Mouse (Mus musculus) limb, embryonic 15.5 days (tissue): ENCODE measurements at regions not wholly inside any gene's neighbourhood (a gene's known extent, or its start where the extent isn't known, plus 50 kb on each side); places are given as distances from the start of the nearest gene placed in this dataset.

Source experiments
- ATAC-seq: fragments of 200-750 bp; cut with Nextera tagmentation; 2 replicates; pipeline ENCODE4 v1.8.0; 2017; ENCODE audit warnings: low read depth, moderate TSS enrichment; ENCODE audit not compliant: insufficient number of reproducible peaks, low FRiP score, low TSS enrichment
- H3K27ac ChIP-seq: fragments of 300-500 bp; sonication (generic); 2 replicates; pipeline ENCODE4 v1.5.1; 2015; ENCODE audit warnings: moderate library complexity, mild to moderate bottlenecking, inconsistent platforms
- H3K27me3 ChIP-seq: fragments of 300-500 bp; sonication (generic); 2 replicates; pipeline ENCODE4 v1.6.1; 2015; ENCODE audit warnings: inconsistent platforms
- H3K36me3 ChIP-seq: fragments of 300-500 bp; sonication (generic); 2 replicates; pipeline ENCODE4 v1.6.1; 2015; ENCODE audit warnings: inconsistent platforms
- H3K4me1 ChIP-seq: fragments of 300-500 bp; sonication (generic); 2 replicates; pipeline ENCODE4 v1.6.1; 2015; ENCODE audit warnings: inconsistent platforms
- H3K4me2 ChIP-seq: fragments of 300-500 bp; sonication (generic); 2 replicates; pipeline ENCODE4 v1.6.1; 2015; ENCODE audit warnings: mild to moderate bottlenecking, inconsistent platforms
- H3K4me3 ChIP-seq: fragments of 300-500 bp; sonication (generic); 2 replicates; pipeline ENCODE4 v1.5.1; 2015; ENCODE audit warnings: mild to moderate bottlenecking, inconsistent platforms
- H3K9ac ChIP-seq: fragments of 300-500 bp; sonication (generic); 2 replicates; pipeline ENCODE4 v1.6.1; 2015; ENCODE audit warnings: inconsistent platforms
- H3K9me3 ChIP-seq: fragments of 300-500 bp; sonication (generic); 2 replicates; pipeline ENCODE4 v1.6.1; 2016; ENCODE audit warnings: inconsistent platforms
- WGBS: fragments of 180-500 bp; shearing (Covaris S2); methylation state at CpG from one replicate; pipeline ENCODE4 v1.1.7; 2015; 5-methylcytosine and 5-hydroxymethylcytosine counted together

- Histone ChIP-seq H3K9ac (no peak overlapping the region), H3K9me3 (no peaks in the 10 kb centered on the region), H3K4me3 (no peak overlapping the region), H3K4me1 (no peaks in the 10 kb centered on the region), H3K27me3 (no peaks in the 10 kb centered on the region), H3K27ac (no peak overlapping the region), H3K36me3 (no peaks in the 10 kb centered on the region), H3K4me2 (no peak overlapping the region)
- WGBS: 74% methylated on average over 2 of the region's 2 CpGs
- no peak for ATAC-seq
Measured at GRCm38 (mm10) chr14:98605772-98606171, 388.3 kb downstream of the Rpl36a-ps1 start.

GRCm38 (mm10) chr14:98596252-98596651 lies 397.9 kb downstream of the Rpl36a-ps1 start:
- WGBS: 79% methylated on average over 2 of the region's 2 CpGs
- no peak overlapping the region for H3K27ac ChIP-seq
- no peak for ATAC-seq
- no peak overlapping the region for H3K9ac ChIP-seq
- no peaks in the 10 kb centered on the region for H3K4me1 ChIP-seq
- no peaks in the 10 kb centered on the region for H3K9me3 ChIP-seq
- no peak overlapping the region for H3K4me2 ChIP-seq
- no peaks in the 10 kb centered on the region for H3K36me3 ChIP-seq
- H3K27me3 ChIP-seq: no peaks in the 10 kb centered on the region
- H3K4me3 ChIP-seq: no peak overlapping the region

GRCm38 (mm10) chr14:98589846-98590245 lies 404.3 kb downstream of the Rpl36a-ps1 start:
- Histone ChIP-seq H3K27ac (no peak overlapping the region), H3K4me2 (no peak overlapping the region), H3K9me3 (no peaks in the 10 kb centered on the region), H3K27me3 (no peaks in the 10 kb centered on the region), H3K9ac (no peak overlapping the region), H3K4me3 (no peak overlapping the region), H3K4me1 (no peaks in the 10 kb centered on the region), H3K36me3 (no peaks in the 10 kb centered on the region)
- 9% methylated on average over 4 of the region's 4 CpGs for WGBS
- ATAC-seq: 0 out of 2 replicates have a peak, but pooled peaks have one; percentile 44

- Histone ChIP-seq H3K4me1 (no peaks in the 10 kb centered on the region), H3K36me3 (no peaks in the 10 kb centered on the region), H3K27me3 (no peaks in the 10 kb centered on the region), H3K4me3 (no peak overlapping the region), H3K9ac (no peak overlapping the region), H3K4me2 (no peak overlapping the region), H3K27ac (no peak overlapping the region), H3K9me3 (no peaks in the 10 kb centered on the region)
- WGBS: 93% methylated on average over 1 of the region's 1 CpGs
- ATAC-seq: no peak
Measured at GRCm38 (mm10) chr14:98571644-98572043, 402.1 kb upstream of the Dach1 start.

- Histone ChIP-seq H3K9ac (no peak overlapping the region), H3K4me1 (no peaks in the 10 kb centered on the region), H3K9me3 (no peaks in the 10 kb centered on the region), H3K4me3 (no peak overlapping the region), H3K36me3 (no peaks in the 10 kb centered on the region), H3K4me2 (no peak overlapping the region), H3K27me3 (no peaks in the 10 kb centered on the region), H3K27ac (no peak overlapping the region)
- ATAC-seq: no peak
Measured at GRCm38 (mm10) chr14:98562002-98562401, 392.4 kb upstream of the Dach1 start.

GRCm38 (mm10) chr14:98539792-98540191 lies 370.2 kb upstream of the Dach1 start:
- Histone ChIP-seq H3K4me2 (no peak overlapping the region), H3K9ac (no peak overlapping the region), H3K4me3 (no peak overlapping the region), H3K36me3 (no peaks in the 10 kb centered on the region), H3K4me1 (no peaks in the 10 kb centered on the region), H3K27me3 (no peaks in the 10 kb centered on the region), H3K9me3 (no peaks in the 10 kb centered on the region), H3K27ac (no peak overlapping the region)
- no peak for ATAC-seq
- 86% methylated on average over 1 of the region's 1 CpGs for WGBS

GRCm38 (mm10) chr14:98538267-98538666 lies 368.7 kb upstream of the Dach1 start:
- H3K4me3 ChIP-seq: no peak overlapping the region
- no peaks in the 10 kb centered on the region for H3K9me3 ChIP-seq
- H3K9ac ChIP-seq: no peak overlapping the region
- WGBS: 55% methylated on average over 4 of the region's 4 CpGs
- no peaks in the 10 kb centered on the region for H3K27me3 ChIP-seq
- no peak overlapping the region for H3K27ac ChIP-seq
- H3K4me2 ChIP-seq: no peak overlapping the region
- no peak for ATAC-seq
- no peaks in the 10 kb centered on the region for H3K36me3 ChIP-seq
- H3K4me1 ChIP-seq: no peaks in the 10 kb centered on the region

- ATAC-seq: no peak
- Histone ChIP-seq H3K4me1 (no peaks in the 10 kb centered on the region), H3K9ac (no peak overlapping the region), H3K27me3 (no peaks in the 10 kb centered on the region), H3K4me2 (no peak overlapping the region), H3K4me3 (no peak overlapping the region), H3K36me3 (no peaks in the 10 kb centered on the region), H3K9me3 (no peaks in the 10 kb centered on the region), H3K27ac (no peak overlapping the region)
- WGBS: 49% methylated on average over 10 of the region's 10 CpGs
Measured at GRCm38 (mm10) chr14:98533600-98533999, 364.0 kb upstream of the Dach1 start.

GRCm38 (mm10) chr14:98520966-98521365 lies 351.4 kb upstream of the Dach1 start:
- Histone ChIP-seq H3K9ac (no peak overlapping the region), H3K9me3 (no peaks in the 10 kb centered on the region), H3K36me3 (no peaks in the 10 kb centered on the region), H3K27me3 (no peaks in the 10 kb centered on the region), H3K4me1 (no peaks in the 10 kb centered on the region), H3K27ac (no peak overlapping the region), H3K4me3 (no peak overlapping the region), H3K4me2 (no peak overlapping the region)
- no peak for ATAC-seq
- WGBS: 86% methylated on average over 3 of the region's 3 CpGs

- 57% methylated on average over 6 of the region's 6 CpGs for WGBS
- no peak overlapping the region for H3K4me2 ChIP-seq
- H3K36me3 ChIP-seq: no peaks in the 10 kb centered on the region
- no peak for ATAC-seq
- no peaks in the 10 kb centered on the region for H3K4me1 ChIP-seq
- no peak overlapping the region for H3K27ac ChIP-seq
- H3K4me3 ChIP-seq: no peak overlapping the region
- no peak overlapping the region for H3K9ac ChIP-seq
- H3K9me3 ChIP-seq: no peaks in the 10 kb centered on the region
- H3K27me3 ChIP-seq: no peaks in the 10 kb centered on the region
Measured at GRCm38 (mm10) chr14:98505321-98505720, 335.8 kb upstream of the Dach1 start.

GRCm38 (mm10) chr14:98477416-98477815 lies 307.9 kb upstream of the Dach1 start:
- ATAC-seq: no peak
- Histone ChIP-seq H3K27ac (no peak overlapping the region), H3K9ac (no peak overlapping the region), H3K9me3 (no peaks in the 10 kb centered on the region), H3K4me3 (no peak overlapping the region), H3K27me3 (no peaks in the 10 kb centered on the region), H3K4me1 (peaks cover 2% of the 10 kb centered on the region; the same call in 1 of the 2 replicates), H3K4me2 (no peak overlapping the region), H3K36me3 (no peaks in the 10 kb centered on the region)
- 65% methylated on average over 8 of the region's 8 CpGs for WGBS

GRCm38 (mm10) chr14:98471803-98472509 lies 302.4 kb upstream of the Dach1 start:
- WGBS: 19% methylated on average over 5 of the region's 5 CpGs

GRCm38 (mm10) chr14:98454461-98454860 lies 284.9 kb upstream of the Dach1 start:
- H3K36me3 ChIP-seq: no peaks in the 10 kb centered on the region
- no peak overlapping the region for H3K9ac ChIP-seq
- H3K27me3 ChIP-seq: no peaks in the 10 kb centered on the region
- H3K4me2 ChIP-seq: no peak overlapping the region
- no peak for ATAC-seq
- no peaks in the 10 kb centered on the region for H3K4me1 ChIP-seq
- WGBS: 86% methylated on average over 1 of the region's 1 CpGs
- H3K27ac ChIP-seq: no peak overlapping the region
- no peaks in the 10 kb centered on the region for H3K9me3 ChIP-seq
- H3K4me3 ChIP-seq: no peak overlapping the region

More at GRCm38 (mm10) chr14:98471803-98472509, 302.4 kb upstream of the Dach1 start:
- Histone ChIP-seq H3K9me3 (no peaks in the 10 kb centered on the region), H3K27ac (peak overlapping the region; percentile 34), H3K9ac (no peak overlapping the region), H3K4me1 (peaks cover 8% of the 10 kb centered on the region), H3K4me2 (no peak overlapping the region), H3K27me3 (no peaks in the 10 kb centered on the region), H3K36me3 (no peaks in the 10 kb centered on the region), H3K4me3 (no peak overlapping the region)
- 0 out of 2 replicates have a peak, but pooled peaks have one; percentile 44 for ATAC-seq
